Mouse (Mus musculus) cortical plate, adult 2 months (tissue): Measurements from ENCODE around the gene Arhgef3. TPM values are rescaled to one million over a fixed set of nuclear protein-coding genes. Genes with fewer than 3 reads are reported as not detected.

Source experiments
- H3K27ac ChIP-seq: fragments of 200-500 bp; 2 replicates; pipeline ENCODE4 v1.5.1; 2012; ENCODE audit warnings: low read length, control low read depth, inconsistent platforms; ENCODE audit not compliant: insufficient read depth
- H3K4me1 ChIP-seq: fragments of 200-500 bp; 2 replicates; pipeline ENCODE4 v1.6.1; 2011; ENCODE audit warnings: low read length; ENCODE audit not compliant: control insufficient read depth, insufficient read depth
- H3K4me3 ChIP-seq: fragments of 200-500 bp; 2 replicates; pipeline ENCODE4 v1.5.1; 2011; ENCODE audit warnings: mild to moderate bottlenecking, low read length, control low read depth; ENCODE audit not compliant: insufficient read depth
- CTCF ChIP-seq: fragments of 200-500 bp; IDR thresholded peaks from 2 replicates; pipeline ENCODE4 v1.5.1; 2011; ENCODE audit warnings: mild to moderate bottlenecking, control low read depth, low read length; ENCODE audit not compliant: insufficient read depth; ENCODE audit errors: extremely low read depth
- POLR2A ChIP-seq: fragments of 200-500 bp; IDR thresholded peaks from 2 replicates; pipeline ENCODE4 v1.6.1; 2011; ENCODE audit warnings: mild to moderate bottlenecking, low read length, control low read depth; ENCODE audit not compliant: insufficient read depth; ENCODE audit errors: extremely low read depth
- polyA plus RNA-seq: library from polyadenylated mRNA; depleted of rRNA; stranded (reverse); fragments of >200 nt; gene quantifications from 2 replicates; pipeline ENCODE4 v1.2.3, GENCODE M21; 2012

Gene Arhgef3
- polyA plus RNA-seq, 1 experiment, result 42.9 TPM

DNA sequence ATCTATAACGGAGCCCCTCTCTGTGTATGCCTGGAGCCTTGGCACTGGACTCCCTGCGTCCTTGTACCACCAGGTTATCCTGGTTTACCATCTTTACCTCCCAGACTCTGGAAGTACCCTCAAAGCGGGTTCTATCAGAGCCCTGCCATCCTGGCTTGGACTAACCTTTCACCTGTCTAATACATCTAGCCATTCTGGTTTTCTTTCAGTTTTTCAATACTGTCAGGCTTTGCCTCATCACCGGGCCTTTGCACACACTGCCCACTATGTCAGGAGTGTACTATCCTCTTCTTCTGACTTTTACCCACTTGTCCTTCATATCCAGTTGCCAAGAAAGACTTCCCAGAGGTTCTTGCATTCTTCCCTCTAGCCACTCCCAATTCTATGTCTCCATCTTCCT, 155.8 kb downstream of the Arhgef3 start:
- Histone ChIP-seq H3K4me3 (no peak overlapping the region), H3K27ac (peak overlapping the region; percentile 15; the same call in 1 of the 2 replicates), H3K4me1 (peaks cover 11% of the 10 kb centered on the region)
- TF ChIP-seq POLR2A (no peak), CTCF (no peak)

- H3K4me1 ChIP-seq, result peaks cover 11% of the 10 kb centered on the region
- H3K27ac ChIP-seq, result no peak overlapping the region
- TF ChIP-seq POLR2A, result no peak
- no peak for TF ChIP-seq CTCF
- no peak overlapping the region for H3K4me3 ChIP-seq
Measured at GRCm38 (mm10) chr14:27271371-27272071, 156.8 kb downstream of the Arhgef3 start.

DNA sequence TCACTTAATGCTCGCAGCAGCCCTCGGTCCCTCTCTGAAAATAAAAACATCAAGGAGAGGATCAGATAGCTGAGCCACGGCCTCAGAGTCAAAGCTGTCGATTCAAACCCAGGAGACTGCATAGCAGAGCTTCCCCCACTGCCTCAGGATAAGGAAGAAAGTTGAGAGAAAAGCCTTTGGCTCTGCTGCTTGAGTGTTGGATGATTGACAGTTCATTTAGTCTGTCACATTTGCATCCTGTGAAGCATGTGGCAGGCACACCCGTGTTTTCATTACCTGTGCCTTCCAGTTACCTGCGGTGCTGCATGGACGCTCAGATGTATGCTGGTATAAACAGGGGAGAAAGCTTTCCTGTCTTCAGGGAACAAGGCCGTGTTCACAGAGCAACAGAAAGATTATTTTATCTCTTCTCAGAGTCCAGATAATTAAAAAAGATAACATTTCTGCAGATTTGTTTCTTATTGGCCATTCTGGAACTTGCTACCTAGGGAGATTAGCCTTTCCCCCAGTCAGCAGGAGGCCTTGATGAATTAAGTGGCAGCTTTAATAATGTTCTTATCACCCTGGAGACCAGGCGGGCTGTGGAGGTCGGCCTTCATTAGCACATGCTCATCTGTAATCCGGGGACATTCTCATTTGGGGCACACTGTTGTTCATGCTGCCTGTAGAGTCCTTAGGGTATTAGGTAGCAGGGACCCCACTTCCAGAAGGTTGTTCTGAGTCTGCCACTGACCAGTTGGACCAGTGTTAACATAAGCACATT, 157.6 kb downstream of the Arhgef3 start:
- no peak overlapping the region for H3K27ac ChIP-seq
- peaks cover 11% of the 10 kb centered on the region for H3K4me1 ChIP-seq
- TF ChIP-seq CTCF (no peak), POLR2A (no peak)
- H3K4me3 ChIP-seq, result no peak overlapping the region

DNA sequence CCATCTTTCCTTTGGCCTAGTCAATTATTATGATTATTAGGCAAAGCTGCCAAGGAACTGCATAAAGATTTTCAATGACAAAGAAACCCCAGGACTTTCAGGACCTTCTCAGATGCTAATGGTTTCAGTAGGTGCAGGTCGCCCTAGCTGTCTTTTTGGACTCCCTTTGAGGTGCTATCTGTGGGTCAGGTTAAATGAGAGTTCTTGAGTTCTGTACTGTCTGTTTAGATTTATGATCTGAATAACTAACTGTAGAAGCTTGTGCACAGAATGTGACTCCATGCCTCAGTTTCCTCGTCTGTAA, 158.1 kb downstream of the Arhgef3 start:
- no peak for TF ChIP-seq POLR2A
- no peak for TF ChIP-seq CTCF
- Histone ChIP-seq H3K27ac (no peak overlapping the region), H3K4me1 (peaks cover 11% of the 10 kb centered on the region), H3K4me3 (no peak overlapping the region)

DNA sequence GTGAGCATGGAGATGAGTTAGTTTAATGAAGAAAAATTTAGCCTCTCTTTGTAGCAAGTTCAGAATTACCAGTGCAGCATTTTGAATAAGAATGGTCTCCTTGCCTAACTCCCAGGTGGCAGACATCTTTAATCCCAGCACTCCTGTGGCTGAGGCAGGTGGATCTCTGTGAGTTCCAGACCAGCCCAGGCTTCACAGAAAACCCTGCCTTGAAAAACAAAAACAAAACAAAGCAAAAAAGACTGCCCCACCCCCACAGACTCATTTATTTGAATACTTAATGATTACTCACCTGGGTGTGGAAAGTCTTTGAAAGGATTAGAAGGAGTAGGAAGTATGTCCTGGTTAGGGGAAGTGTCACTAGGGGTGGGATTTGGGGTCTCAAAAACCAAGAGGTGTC, 158.5 kb downstream of the Arhgef3 start:
- H3K4me3 ChIP-seq, result no peak overlapping the region
- peaks cover 9% of the 10 kb centered on the region for H3K4me1 ChIP-seq
- TF ChIP-seq POLR2A, result no peak
- no peak for TF ChIP-seq CTCF
- no peak overlapping the region for H3K27ac ChIP-seq

DNA sequence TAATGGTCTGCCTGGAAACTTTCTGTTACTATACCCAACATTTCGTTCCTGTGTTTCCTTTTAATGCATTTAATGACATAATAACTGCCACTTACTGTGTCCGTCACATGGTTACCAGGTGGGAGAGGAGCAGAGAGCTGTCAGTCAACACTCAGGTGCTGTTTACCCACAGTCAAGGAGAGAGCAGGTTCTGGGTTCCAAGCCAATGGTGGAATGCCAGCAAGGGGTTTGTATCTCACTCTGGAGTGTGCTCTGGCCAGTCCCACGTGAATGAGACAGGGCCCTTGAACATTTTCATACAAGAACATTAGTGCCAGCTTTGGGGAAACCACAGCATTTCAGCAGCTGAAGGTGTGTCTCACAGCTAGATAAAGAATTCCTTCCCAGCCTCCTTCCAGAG, 162.6 kb downstream of the Arhgef3 start:
- Histone ChIP-seq H3K4me3 (no peak overlapping the region), H3K27ac (no peak overlapping the region), H3K4me1 (no peaks in the 10 kb centered on the region)
- TF ChIP-seq CTCF (no peak), POLR2A (no peak)

- Histone ChIP-seq H3K4me3 (no peak overlapping the region), H3K4me1 (no peaks in the 10 kb centered on the region), H3K27ac (no peak overlapping the region)
- TF ChIP-seq POLR2A (no peak), CTCF (no peak)
Measured at GRCm38 (mm10) chr14:27280201-27280890, 165.6 kb downstream of the Arhgef3 start.

DNA sequence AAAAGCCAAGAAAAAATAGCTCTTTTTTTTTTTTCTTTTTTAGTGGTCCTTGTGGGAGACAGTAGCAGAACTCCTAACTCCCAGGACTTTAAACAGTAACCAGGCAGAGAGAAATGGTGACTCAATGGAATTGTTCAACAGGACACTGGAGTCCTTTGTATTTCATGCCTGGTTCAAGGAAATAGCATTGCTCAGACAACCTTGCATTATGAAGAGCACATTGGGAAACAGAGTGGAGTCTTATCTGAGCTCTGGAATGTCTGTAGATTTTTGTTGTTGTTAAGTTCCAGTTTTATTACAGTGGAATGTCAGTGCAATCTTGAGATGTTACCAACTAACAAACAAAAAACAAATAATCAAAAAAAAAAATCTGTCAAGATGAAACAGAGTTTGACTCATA, 169.3 kb downstream of the Arhgef3 start:
- peaks cover 2% of the 10 kb centered on the region; the same call in 1 of the 2 replicates for H3K4me1 ChIP-seq
- TF ChIP-seq POLR2A (no peak), CTCF (no peak)
- no peak overlapping the region for H3K4me3 ChIP-seq
- no peak overlapping the region for H3K27ac ChIP-seq

DNA sequence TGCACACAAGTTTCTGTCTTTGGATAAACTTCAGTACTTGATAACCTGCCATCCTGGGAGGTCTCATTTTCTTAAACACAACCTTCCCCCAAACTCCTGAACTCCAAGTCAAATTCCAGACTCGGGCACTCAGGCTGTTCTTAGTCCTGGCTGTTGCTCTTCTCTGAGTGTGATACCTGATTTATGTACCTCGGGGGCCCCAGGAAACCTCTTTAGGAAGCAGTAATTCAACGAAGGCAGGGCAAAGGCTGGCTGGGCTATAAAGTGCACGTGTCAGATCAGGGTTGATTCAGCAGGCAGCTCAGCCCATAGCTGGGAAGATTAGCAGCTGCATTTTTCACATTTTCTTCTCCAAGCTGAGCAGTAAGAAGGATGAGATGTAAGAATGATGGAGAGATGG, 171.5 kb downstream of the Arhgef3 start:
- TF ChIP-seq CTCF (no peak), POLR2A (no peak)
- no peak overlapping the region for H3K27ac ChIP-seq
- no peak overlapping the region for H3K4me3 ChIP-seq
- H3K4me1 ChIP-seq, result peaks cover 6% of the 10 kb centered on the region

DNA sequence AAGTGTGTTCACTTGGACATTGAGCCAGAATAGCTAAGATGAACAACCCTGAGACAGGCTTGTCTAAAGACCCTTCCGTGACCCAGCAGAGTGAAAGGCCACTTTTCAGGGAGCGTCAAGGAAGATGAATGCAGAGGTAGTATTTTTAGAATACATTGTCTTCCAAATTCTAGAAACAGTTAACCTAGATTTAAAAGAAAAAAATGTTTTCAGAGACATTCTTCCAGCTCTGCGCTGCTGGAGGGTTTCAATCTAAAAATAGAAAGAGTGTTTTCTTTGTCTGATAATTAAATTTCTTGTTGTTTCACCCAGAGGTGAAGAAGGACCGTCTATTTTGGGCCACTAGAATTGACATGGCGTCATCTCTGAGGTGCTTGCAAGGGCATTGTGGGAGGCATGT, 174.4 kb downstream of the Arhgef3 start:
- Histone ChIP-seq H3K27ac (no peak overlapping the region), H3K4me3 (no peak overlapping the region), H3K4me1 (peaks cover 6% of the 10 kb centered on the region)
- TF ChIP-seq POLR2A, result no peak
- TF ChIP-seq CTCF, result no peak
